Mouse (Mus musculus) large intestine, adult 2 months (tissue): ENCODE measurements around the gene Ms4a8a. TPM values are rescaled to one million over a fixed set of nuclear protein-coding genes. Genes with fewer than 3 reads are reported as not detected.
A peak's percentile ranks its signal among the peaks of the same experiment; 100 is the strongest.
"Not testable (repeated sequence)": the region's sequence is repeated elsewhere in the genome, so short reads cannot be mapped to it uniquely, and the experiment has no call there.

Experiments
- DNase-seq: peaks from one replicate; pipeline ENCODE4 v3.0.0-alpha.2; 2012; ENCODE audit warnings: low read depth, low spot score
- WGBS: fragments of 180-500 bp; shearing (Covaris S2); methylation state at CpG from one replicate; pipeline ENCODE4 v1.1.7; 2018; 5-methylcytosine and 5-hydroxymethylcytosine counted together
- polyA plus RNA-seq: library from polyadenylated mRNA; depleted of rRNA; stranded (reverse); fragments of >200 nt; gene quantifications from 2 replicates; pipeline ENCODE4 v1.2.3, GENCODE M21; 2012; rRNA removed

Ms4a8a gene
- 542 and 606 TPM in 2 replicates for polyA plus RNA-seq

DNA sequence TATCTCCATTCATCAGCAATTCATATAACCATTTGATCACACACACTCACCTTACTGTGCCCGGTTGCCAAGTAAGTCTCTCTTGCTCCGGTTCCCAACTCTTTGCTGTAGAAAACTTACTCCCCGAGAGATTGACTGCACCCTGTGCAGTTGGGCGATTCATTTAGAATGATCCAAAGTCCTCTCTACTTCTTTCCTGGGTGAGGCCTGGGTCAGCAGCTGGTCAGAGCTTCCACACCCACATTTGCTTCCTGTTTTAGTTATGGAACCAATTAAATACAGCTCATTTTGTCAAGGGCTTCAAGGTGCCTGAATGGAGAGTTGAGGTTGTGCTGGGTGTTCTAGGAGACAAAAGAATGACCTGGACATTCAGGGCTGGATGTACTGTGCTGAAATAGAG, at the start of gene Ms4a8a:
Gene Ms4a8a, minus strand, starts transcription at position 169 of the 400 bp plus-strand sequence.
- 25% methylated on average over 4 of the region's 4 CpGs for WGBS

DNA sequence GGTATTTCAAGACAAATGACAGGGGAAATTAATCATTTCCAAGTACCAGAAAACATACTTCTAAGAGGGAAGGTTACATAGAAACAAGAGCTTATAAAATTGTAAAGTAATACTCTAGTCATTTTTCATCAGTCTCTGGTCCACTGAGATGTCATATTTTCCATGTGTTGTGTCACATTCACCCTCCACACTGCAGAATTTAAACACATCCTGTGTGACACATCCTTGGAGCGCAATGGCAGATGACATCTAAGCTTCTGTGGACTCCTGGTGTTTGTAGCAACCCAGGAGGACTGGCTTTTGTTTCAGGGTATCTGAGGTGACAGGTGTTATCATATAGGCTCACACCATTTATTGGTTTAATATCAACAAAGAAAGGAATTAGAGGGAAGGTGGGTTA, 48.8 kb upstream of the Ms4a8a start:
- 86% methylated on average over 1 of the region's 1 CpGs for WGBS
- no peak for DNase-seq

More for the DNA sequence above, at the start of gene Ms4a8a:
- DNase-seq: peak; percentile 87

GRCm38 (mm10) chr19:11121016-11121420, 40.1 kb upstream of the Ms4a8a start:
- 3% methylated on average over 19 of the region's 38 CpGs for WGBS
- DNase-seq: not testable (repeated sequence)

GRCm38 (mm10) chr19:11119338-11119737, 38.4 kb upstream of the Ms4a8a start:
- no peak for DNase-seq
- 84% methylated on average over 2 of the region's 2 CpGs for WGBS

DNA sequence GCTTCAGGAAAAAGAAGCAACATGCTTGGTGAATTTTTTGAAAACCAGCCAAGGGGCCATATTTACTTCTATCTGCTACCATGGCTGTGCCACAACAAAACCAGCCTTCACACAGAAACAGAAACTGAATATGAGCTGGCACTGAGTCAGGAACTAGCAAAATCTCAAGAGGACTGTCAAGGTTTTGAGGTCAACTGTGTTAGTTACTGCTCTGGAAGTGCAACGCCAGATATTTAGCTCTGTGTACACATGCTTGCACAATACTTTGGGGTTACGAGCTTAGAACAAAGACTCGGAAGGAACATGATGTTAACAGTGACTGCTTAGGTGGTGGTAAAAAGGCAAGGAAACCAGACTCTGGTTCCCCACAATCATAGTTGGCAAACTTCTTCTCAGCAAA, 26.8 kb upstream of the Ms4a8a start:
- 7% methylated on average over 3 of the region's 3 CpGs for WGBS
- DNase-seq: peak; percentile 62

DNA sequence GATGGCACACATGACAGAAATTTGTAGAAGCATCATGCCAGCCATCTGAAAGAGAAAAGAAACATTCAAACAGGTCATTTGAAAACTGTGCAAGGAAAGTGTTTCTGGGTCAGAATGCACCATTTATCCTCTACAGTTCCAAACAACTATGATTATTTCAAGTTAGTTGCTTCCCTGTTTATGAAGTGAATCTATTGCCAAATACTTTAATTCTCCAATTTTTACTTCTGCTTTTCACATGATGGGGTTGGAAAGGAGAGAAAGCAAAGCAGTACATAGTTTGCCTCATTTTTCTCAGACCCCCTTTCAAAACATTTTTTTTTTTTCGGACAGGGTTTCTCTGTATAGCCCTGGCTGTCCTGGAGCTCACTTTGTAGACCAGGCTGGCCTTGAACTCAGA, 21.0 kb upstream of the Ms4a8a start:
- 91% methylated on average over 1 of the region's 1 CpGs for WGBS

DNA sequence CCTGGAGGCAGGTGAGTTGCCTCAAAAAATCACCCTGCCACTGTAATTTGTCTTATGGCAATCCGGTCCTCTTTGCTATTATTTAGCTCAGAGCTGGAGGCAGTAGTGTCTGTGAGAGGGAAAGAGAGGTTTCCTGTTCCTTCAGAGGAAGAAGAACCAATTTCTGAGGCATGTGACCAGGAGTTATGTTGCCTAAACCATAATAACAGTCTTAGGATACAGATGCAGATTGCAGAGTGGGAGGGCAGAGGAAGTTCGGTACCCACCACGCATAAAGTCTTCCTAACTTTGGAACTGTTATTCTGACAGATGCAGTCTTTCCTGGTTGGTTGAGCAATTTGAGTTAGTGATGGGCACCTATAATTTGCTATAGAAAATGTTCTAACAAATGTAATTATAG, 17.5 kb upstream of the Ms4a8a start:
- WGBS: 81% methylated on average over 3 of the region's 3 CpGs
- DNase-seq: no peak

More for the DNA sequence above, 21.0 kb upstream of the Ms4a8a start:
- DNase-seq: no peak

GRCm38 (mm10) chr19:11092131-11092530, 11.2 kb upstream of the Ms4a8a start:
- WGBS: 4% methylated on average over 50 of the region's 50 CpGs
- DNase-seq: not testable (repeated sequence)

GRCm38 (mm10) chr19:11070364-11070763, 10.5 kb downstream of the Ms4a8a start:
- 33% methylated on average over 3 of the region's 3 CpGs for WGBS
- DNase-seq: peak; percentile 80

- 79% methylated on average over 2 of the region's 2 CpGs for WGBS
- no peak for DNase-seq
These were observed 15.6 kb downstream of the Ms4a8a start for GRCm38 (mm10) chr19:11065202-11065875.

DNA sequence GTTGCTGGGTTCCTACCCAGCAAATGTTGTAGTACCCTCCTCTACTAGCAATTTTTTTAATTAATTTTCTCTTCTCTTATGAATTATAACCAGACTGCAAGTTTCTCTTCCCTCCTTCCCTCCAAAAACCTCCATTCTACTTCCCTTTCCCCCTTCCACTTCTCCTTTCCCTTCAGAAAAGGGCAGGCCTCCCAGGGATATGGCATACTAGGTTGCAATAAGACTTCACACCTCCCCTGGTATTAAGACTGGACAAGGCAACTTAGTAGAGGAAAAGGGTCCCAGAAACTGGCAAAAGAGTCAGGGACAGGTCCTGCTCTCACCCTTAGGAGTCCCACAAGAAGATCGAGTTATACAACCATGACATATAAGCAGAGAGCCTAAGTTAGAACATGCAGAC, 20.0 kb downstream of the Ms4a8a start:
- DNase-seq: no peak
- WGBS: 87% methylated on average over 1 of the region's 1 CpGs

- DNase-seq: no peak
These were observed 20.9 kb downstream of the Ms4a8a start for GRCm38 (mm10) chr19:11059967-11060366.

- DNase-seq: not testable (repeated sequence)
- 15% methylated on average over 1 of the region's 1 CpGs for WGBS
These were observed 25.2 kb downstream of the Ms4a8a start for GRCm38 (mm10) chr19:11055700-11056099.

DNA sequence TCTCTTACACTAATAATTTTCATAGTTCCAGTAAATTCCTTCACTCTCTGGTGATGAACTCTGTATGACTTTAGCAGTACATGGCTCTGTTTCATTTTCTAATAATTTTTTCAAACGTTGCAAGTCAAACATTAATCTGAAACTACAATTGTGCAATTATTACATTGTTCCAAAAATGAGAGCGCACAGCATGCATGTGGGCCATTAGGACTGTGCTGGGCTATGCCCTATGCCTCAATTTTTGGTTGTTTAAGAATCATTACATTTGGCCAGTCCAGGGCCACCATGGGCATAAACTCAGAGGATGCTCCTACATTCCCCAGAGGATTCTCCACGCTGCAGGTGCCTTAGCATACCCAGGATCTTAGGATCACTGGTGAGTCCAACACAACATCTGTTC, 27.6 kb downstream of the Ms4a8a start:
- no peak for DNase-seq
- 34% methylated on average over 3 of the region's 3 CpGs for WGBS

GRCm38 (mm10) chr19:11052877-11053276, 28.0 kb downstream of the Ms4a8a start:
- DNase-seq: no peak
- 21% methylated on average over 5 of the region's 5 CpGs for WGBS

DNA sequence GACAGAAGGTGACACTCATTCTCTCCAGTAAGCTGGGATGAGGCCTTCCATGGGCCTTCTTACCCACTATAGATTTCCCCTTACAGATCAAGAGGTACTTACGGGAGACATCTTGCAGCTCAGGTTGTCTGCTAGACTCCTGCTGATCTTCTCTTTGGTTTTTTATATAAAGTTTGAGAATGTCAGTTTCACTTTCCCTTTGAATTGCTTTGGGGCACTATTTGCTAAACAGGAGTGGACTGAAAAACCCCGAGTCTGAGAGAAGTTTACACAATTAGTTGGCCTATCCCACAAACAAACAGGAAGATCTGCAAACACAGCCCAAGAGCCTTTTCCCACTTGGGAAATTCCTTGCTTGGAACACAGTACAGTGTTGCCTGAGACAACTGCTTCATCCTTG, 30.6 kb downstream of the Ms4a8a start:
- WGBS: 21% methylated on average over 2 of the region's 2 CpGs

DNA sequence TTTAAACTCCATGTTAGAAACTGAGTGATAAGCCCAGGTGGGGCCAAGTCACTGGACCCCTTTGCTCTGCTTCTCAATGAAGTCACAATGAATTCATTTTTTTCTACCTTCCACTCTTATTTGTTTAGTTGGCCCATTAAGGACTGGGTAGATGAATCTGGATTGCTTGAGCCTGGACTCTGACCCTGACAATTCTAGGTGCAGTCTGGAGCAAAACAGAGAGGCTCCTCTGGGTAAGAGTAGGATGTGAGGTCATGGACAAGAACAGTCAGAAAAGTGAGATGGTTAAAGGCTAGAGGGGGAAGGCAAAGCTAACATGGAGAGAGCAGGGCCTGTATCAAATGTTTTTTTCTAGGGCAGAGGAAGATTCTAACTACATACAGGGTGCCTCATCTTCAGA, 31.5 kb downstream of the Ms4a8a start:
- DNase-seq: no peak

More for the DNA sequence above, 30.6 kb downstream of the Ms4a8a start:
- no peak for DNase-seq

GRCm38 (mm10) chr19:11048503-11048902, 32.4 kb downstream of the Ms4a8a start:
- 59% methylated on average over 1 of the region's 1 CpGs for WGBS
- DNase-seq: no peak

- 37% methylated on average over 6 of the region's 6 CpGs for whole genome bisulfite sequencing
- DNase-seq: no peak
These were observed 32.9 kb downstream of the Ms4a8a start for GRCm38 (mm10) chr19:11048009-11048408.

DNA sequence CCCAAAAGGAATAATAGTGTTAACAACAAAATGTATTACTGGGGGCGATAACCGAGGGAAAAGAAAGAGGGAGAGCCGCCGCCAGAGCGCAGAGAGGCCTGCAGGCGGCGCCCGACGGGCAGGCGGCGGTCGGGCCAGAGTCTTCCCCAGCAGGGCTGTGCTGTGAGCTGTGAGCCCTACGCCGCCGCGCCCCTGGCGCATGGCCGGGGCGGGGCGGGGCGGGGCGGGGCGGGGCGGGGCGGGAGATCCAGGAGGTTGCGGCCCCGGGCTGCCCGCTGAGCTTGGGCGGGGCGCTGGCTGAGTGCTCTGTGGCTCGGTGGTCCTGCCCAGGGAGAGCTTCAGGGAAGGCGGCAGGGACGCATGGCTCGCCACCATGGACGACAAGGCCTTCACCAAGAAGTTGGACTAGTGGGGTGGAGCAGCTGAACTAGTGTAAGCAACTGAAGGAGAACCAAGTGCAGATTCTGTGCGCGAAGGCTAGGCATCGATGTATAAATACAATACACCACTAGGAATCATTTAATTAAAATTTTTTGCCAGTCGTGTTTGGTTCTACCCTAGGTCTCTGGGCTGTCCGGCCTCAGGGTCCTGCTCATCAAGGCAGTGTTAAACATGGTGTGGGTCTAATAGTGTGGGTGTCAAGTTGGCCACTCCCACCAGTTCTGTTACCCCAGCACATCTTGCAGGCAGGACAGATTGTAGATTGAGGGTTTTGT, 35.7 kb downstream of the Ms4a8a start:
- no peak for DNase-seq
- 5% methylated on average over 39 of the region's 40 CpGs for WGBS

DNA sequence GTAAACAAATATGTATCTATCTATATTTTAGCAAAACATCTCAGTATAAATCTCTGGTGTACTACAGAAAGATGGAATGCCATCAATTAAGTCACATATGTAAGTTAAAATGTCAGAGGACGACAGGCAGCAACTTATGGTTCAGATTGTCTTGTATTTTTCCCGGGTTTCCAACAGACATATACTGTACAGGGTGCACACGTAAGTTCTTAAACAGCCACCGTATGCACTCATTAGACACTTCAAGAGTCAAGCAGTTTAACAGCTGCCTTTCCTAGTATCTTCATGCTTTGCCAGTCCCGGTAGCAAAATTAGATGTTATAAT, 36.3 kb downstream of the Ms4a8a start:
- WGBS: 10% methylated on average over 5 of the region's 5 CpGs
- no peak for DNase-seq
